Mouse (Mus musculus) liver, adult 2 months (tissue): ENCODE measurements at regions not wholly inside any gene's neighbourhood (a gene's known extent, or its start where the extent isn't known, plus 50 kb on each side); places are given as distances from the start of the nearest gene placed in this dataset.

Experiments
- CTCF ChIP-seq: fragments of 200-500 bp; IDR thresholded peaks from 2 replicates; pipeline ENCODE4 v1.5.1; 2011; ENCODE audit warnings: low read depth, low read length, control low read depth
- POLR2A ChIP-seq: fragments of 200-500 bp; IDR thresholded peaks from 2 replicates; pipeline ENCODE4 v1.6.1; 2011; ENCODE audit warnings: low read length, control low read depth; ENCODE audit not compliant: insufficient read depth; ENCODE audit errors: extremely low read depth

DNA sequence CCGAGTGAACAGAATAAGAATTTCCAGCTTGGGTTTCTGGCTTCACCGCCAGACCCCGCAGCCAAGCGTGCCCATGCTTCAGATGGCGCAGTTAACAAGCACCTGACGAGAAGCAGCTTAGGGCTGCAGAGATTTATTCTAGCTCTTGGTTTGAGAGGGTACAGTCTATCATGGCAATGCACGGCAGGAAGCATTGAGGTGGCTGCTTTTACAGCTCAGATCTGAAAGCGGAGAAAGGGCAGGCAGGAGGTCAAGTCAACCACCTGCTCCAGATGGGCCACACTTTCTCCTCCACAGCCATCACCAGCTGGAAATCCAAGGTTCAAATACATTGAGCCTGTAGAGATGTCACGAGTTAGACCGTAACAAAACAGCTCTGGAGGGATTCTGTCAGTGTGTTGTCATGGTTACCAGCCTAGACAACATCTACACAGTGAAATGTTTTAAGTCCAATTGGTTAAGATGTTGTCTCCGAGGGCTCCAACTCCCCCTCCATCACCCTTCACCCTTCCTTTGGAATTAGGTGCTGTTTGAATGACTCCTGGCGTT, 126.0 kb downstream of the Gm11011 start:
- TF ChIP-seq POLR2A (no peak), CTCF (no peak)
